Mouse (Mus musculus) heart, embryonic 11.5 days (tissue): ENCODE measurements around the gene Ccm2l. TPM values are rescaled to one million over a fixed set of nuclear protein-coding genes. Genes with fewer than 3 reads are reported as not detected.

Experiments used
- ATAC-seq: fragments of 200-750 bp; cut with Nextera tagmentation; replicated peaks from 2 replicates; pipeline ENCODE4 v1.8.0; 2017; ENCODE audit warnings: moderate library complexity; ENCODE audit not compliant: insufficient number of reproducible peaks, low FRiP score, low TSS enrichment
- H3K27ac ChIP-seq: fragments of 300-500 bp; sonication (generic); 2 replicates; pipeline ENCODE4 v1.5.1; 2014; ENCODE audit warnings: mild to moderate bottlenecking, low read depth, low read length
- H3K27me3 ChIP-seq: fragments of 300-500 bp; sonication (generic); 2 replicates; pipeline ENCODE4 v1.6.1; 2014; ENCODE audit warnings: mild to moderate bottlenecking, low read length, mixed read lengths; ENCODE audit not compliant: control insufficient read depth, insufficient read depth
- H3K36me3 ChIP-seq: fragments of 300-500 bp; sonication (generic); 2 replicates; pipeline ENCODE4 v1.6.1; 2014; ENCODE audit warnings: mild to moderate bottlenecking, low read length, moderate library complexity, mixed read lengths; ENCODE audit not compliant: control insufficient read depth, insufficient read depth
- H3K4me1 ChIP-seq: fragments of 300-500 bp; sonication (generic); 2 replicates; pipeline ENCODE4 v1.6.1; 2014; ENCODE audit warnings: low read length; ENCODE audit not compliant: control insufficient read depth, insufficient read depth
- H3K4me2 ChIP-seq: fragments of 300-500 bp; sonication (generic); 2 replicates; pipeline ENCODE4 v1.6.1; 2014; ENCODE audit warnings: mild to moderate bottlenecking, moderate library complexity
- H3K4me3 ChIP-seq: fragments of 300-500 bp; sonication (generic); 2 replicates; pipeline ENCODE4 v1.5.1; 2014; ENCODE audit warnings: low read depth, low read length
- H3K9ac ChIP-seq: fragments of 300-500 bp; sonication (generic); 2 replicates; pipeline ENCODE4 v1.6.1; 2014; ENCODE audit warnings: mild to moderate bottlenecking, low read depth, low read length, moderate library complexity
- H3K9me3 ChIP-seq: fragments of 300-500 bp; sonication (generic); replicated peaks from 2 replicates; pipeline ENCODE4 v1.6.1; 2016; ENCODE audit warnings: low read length; ENCODE audit not compliant: control insufficient read depth
- WGBS: fragments of 180-500 bp; shearing (Covaris S2); extraction: QIAGEN DNeasy Blood & Tissue Kit; methylation state at CpG from one replicate; pipeline ENCODE4 v1.1.7; 2014; ENCODE audit not compliant: insufficient replicate concordance; 5-methylcytosine and 5-hydroxymethylcytosine counted together
- polyA plus RNA-seq: library from polyadenylated mRNA; unstranded; fragments of >200 nt; fragmentation: Nextera tagmentation; extraction: Ambion mirVana; gene quantifications from 2 replicates; pipeline ENCODE4 v1.2.1, GENCODE M21; 2014

Gene Ccm2l
- polyA plus RNA-seq, 1 experiment from 2014 or later: 5.2 TPM

DNA sequence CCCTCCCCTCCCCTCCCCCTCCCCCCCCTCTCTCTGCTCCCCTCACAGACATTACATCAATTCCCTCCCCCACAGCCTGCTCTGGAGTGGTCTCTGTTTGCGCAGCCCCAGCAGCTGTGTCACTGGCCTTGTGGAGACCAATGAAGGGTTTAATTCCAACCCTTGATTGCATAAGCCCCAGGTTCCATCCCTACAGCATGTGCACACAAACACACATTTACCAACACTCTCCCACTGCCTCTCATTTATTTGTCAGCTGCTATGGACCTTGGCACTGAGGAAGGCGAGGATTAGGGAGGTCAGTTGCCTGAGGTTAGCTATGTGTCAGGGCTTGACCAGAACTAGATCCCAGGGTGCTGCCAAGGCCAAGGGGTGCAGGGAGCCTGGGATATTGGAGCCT is 10.2 kb downstream of the Ccm2l start:
- Histone ChIP-seq H3K27ac (no peak overlapping the region), H3K9me3 (no peaks in the 10 kb centered on the region), H3K4me1 (peaks cover 8% of the 10 kb centered on the region), H3K27me3 (peaks cover 37% of the 10 kb centered on the region), H3K4me3 (no peak overlapping the region), H3K36me3 (no peaks in the 10 kb centered on the region), H3K9ac (no peak overlapping the region), H3K4me2 (no peak overlapping the region)
- no peak for ATAC-seq
- WGBS: 60% methylated on average over 2 of the region's 2 CpGs

GRCm38 (mm10) chr2:153080841-153081523 is 15.2 kb downstream of the Ccm2l start:
- Histone ChIP-seq H3K4me1 (no peaks in the 10 kb centered on the region), H3K4me3 (no peak overlapping the region), H3K36me3 (no peaks in the 10 kb centered on the region), H3K9ac (no peak overlapping the region), H3K27ac (no peak overlapping the region), H3K4me2 (no peak overlapping the region), H3K9me3 (no peaks in the 10 kb centered on the region), H3K27me3 (peaks cover 4% of the 10 kb centered on the region; the same call in 1 of the 2 replicates)
- ATAC-seq: no peak
- WGBS: 34% methylated on average over 32 of the region's 32 CpGs

GRCm38 (mm10) chr2:153081866-153082265 is 16.1 kb downstream of the Ccm2l start:
- Histone ChIP-seq H3K27ac (no peak overlapping the region), H3K9ac (no peak overlapping the region), H3K4me2 (no peak overlapping the region), H3K9me3 (no peaks in the 10 kb centered on the region), H3K4me3 (no peak overlapping the region), H3K4me1 (no peaks in the 10 kb centered on the region), H3K27me3 (peaks cover 4% of the 10 kb centered on the region; the same call in 1 of the 2 replicates), H3K36me3 (no peaks in the 10 kb centered on the region)
- WGBS: 76% methylated on average over 6 of the region's 6 CpGs
- no peak for ATAC-seq

- H3K4me2 ChIP-seq: no peak overlapping the region
- H3K9ac ChIP-seq: no peak overlapping the region
- no peaks in the 10 kb centered on the region for H3K4me1 ChIP-seq
- peaks cover 4% of the 10 kb centered on the region; the same call in 1 of the 2 replicates for H3K27me3 ChIP-seq
- no peak for ATAC-seq
- H3K4me3 ChIP-seq: no peak overlapping the region
- H3K9me3 ChIP-seq: no peaks in the 10 kb centered on the region
- WGBS: 77% methylated on average over 8 of the region's 8 CpGs
- H3K36me3 ChIP-seq: no peaks in the 10 kb centered on the region
- H3K27ac ChIP-seq: no peak overlapping the region
These were observed 17.5 kb downstream of the Ccm2l start for GRCm38 (mm10) chr2:153083275-153083674.

DNA sequence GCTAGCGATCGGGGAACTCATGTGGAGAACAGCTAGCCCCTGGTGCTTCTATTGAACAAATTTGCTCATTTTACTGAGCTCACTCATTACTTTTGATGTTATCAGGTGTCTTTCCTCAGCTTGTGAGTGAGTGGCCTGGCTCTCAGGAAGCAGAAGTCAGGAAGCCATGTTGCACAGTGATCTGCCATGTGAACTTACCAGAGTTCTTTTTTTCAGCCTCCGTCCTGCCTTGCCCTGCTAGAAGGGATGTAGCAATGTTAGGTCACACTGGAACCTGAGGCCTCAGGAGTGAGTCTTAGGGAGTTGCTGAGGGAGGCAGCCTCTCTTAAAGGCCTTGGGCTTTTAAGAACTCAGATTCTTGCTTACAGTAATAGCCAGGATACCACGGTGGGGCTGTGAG is 18.1 kb downstream of the Ccm2l start:
- no peak overlapping the region for H3K4me2 ChIP-seq
- no peak overlapping the region for H3K9ac ChIP-seq
- no peaks in the 10 kb centered on the region for H3K9me3 ChIP-seq
- no peak overlapping the region for H3K27ac ChIP-seq
- H3K4me1 ChIP-seq: no peaks in the 10 kb centered on the region
- 77% methylated on average over 4 of the region's 4 CpGs for WGBS
- no peaks in the 10 kb centered on the region for H3K36me3 ChIP-seq
- H3K27me3 ChIP-seq: peaks cover 4% of the 10 kb centered on the region; the same call in 1 of the 2 replicates
- no peak for ATAC-seq
- no peak overlapping the region for H3K4me3 ChIP-seq

GRCm38 (mm10) chr2:153084261-153084976 is 18.7 kb downstream of the Ccm2l start:
- no peak overlapping the region for H3K27ac ChIP-seq
- H3K27me3 ChIP-seq: peaks cover 4% of the 10 kb centered on the region; the same call in 1 of the 2 replicates
- ATAC-seq: no peak
- H3K9ac ChIP-seq: no peak overlapping the region
- H3K4me1 ChIP-seq: no peaks in the 10 kb centered on the region
- H3K4me3 ChIP-seq: no peak overlapping the region
- no peak overlapping the region for H3K4me2 ChIP-seq
- H3K36me3 ChIP-seq: no peaks in the 10 kb centered on the region
- no peaks in the 10 kb centered on the region for H3K9me3 ChIP-seq
- whole genome bisulfite sequencing: 52% methylated on average over 7 of the region's 7 CpGs

- Histone ChIP-seq H3K9me3 (no peaks in the 10 kb centered on the region), H3K36me3 (no peaks in the 10 kb centered on the region), H3K4me3 (no peak overlapping the region), H3K4me1 (no peaks in the 10 kb centered on the region), H3K27ac (no peak overlapping the region), H3K27me3 (peaks cover 4% of the 10 kb centered on the region; the same call in 1 of the 2 replicates), H3K9ac (no peak overlapping the region), H3K4me2 (no peak overlapping the region)
- 72% methylated on average over 6 of the region's 6 CpGs for WGBS
- no peak for ATAC-seq
These were observed 19.8 kb downstream of the Ccm2l start for GRCm38 (mm10) chr2:153085556-153085955.

DNA sequence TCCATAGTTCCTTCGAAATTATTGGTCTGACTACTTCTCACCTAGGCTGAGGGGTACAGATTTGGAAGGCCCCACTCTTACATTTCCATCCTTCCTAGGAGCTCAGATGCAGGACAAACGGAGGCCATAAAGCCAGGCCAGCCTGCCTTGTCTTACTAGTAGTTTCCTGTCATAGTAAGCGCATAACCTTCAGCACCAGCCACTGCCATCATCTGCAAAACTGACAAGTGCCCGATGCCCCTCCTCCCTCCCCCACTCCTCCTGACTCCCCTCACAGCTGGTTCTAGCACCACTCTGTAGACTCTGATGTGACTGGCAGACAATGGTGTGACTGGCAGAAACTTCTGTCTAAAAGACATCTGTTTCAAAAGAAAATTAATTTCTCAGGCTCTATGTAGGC is 20.4 kb downstream of the Ccm2l start:
- Histone ChIP-seq H3K4me3 (no peak overlapping the region), H3K9me3 (no peaks in the 10 kb centered on the region), H3K9ac (no peak overlapping the region), H3K4me2 (no peak overlapping the region), H3K27ac (no peak overlapping the region), H3K27me3 (no peaks in the 10 kb centered on the region), H3K4me1 (no peaks in the 10 kb centered on the region), H3K36me3 (no peaks in the 10 kb centered on the region)
- WGBS: 78% methylated on average over 4 of the region's 4 CpGs
- no peak for ATAC-seq
